Mouse (Mus musculus): ENCODE measurements at regions not wholly inside any gene's neighbourhood (a gene's known extent, or its start where the extent isn't known, plus 50 kb on each side); places are given as distances from the start of the nearest gene placed in this dataset.
"Not testable (repeated sequence)": the region's sequence is repeated elsewhere in the genome, so short reads cannot be mapped to it uniquely, and the experiment has no call there.

DNA sequence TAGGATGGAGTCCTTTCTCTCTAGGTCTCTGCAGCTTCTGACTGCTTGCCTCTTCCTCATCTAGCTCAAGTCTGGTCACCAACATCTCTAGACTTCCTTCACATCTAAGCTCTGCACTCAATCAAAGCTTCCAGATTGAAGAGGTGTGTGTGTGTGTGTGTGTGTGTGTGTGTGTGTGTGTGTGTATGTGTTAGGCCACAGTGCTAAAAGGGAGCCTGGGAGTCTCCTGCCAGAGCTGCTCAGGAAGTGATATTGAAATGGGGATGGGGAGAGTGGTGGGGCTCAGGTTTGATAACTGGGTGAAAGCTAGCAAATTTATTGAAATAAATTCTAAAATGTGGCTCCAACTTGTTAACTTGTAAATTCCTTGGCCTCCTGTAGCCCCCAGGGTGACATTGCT, 73.3 kb downstream of the Gm31371 start:
- not testable (repeated sequence) for H3K9ac ChIP-seq (replicated peaks)

DNA sequence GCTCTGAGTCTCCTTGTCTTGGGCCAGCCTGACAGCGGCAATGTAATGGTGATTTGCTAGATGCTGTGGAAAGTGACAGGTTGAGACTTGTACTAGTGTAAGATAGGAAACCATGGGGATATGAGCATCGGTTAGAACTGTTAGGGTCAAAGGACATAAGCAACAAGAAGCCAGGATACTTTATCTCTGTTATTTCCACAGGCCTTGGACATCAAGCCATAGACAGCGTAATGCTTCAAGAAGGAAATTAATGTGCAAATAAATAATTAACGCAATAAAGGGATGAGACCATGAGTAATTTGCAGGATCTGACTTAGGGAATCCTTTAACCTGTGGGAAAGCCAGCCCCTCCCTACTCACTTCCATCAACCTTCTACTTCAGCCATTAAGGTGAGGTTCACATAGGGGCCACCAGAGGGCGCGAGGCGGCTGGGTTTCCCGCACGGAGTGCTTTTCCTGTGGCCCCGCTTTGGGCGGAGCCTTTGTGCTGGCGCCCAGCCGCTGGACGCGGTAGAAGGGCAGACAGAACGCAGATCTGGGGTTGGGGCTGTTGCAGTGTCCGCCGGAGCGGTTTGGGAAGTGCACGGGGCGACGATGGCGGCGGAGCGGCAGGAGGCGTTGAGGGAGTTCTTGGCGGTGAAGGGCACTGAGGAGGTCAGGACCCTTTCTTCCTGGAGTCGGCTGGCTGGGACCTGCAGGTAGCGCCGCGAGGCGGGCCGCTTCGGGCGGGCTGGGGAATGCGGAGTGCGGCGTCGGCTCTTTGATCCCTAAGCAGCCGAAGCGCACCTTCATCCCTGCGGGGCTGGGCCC, 76.5 kb downstream of the Gm31371 start:
- peaks cover 33% of the 10 kb centered on the region for H3K9me3 ChIP-seq
- 6% methylated on average over 41 of the region's 42 CpGs for WGBS
- peak overlapping the region; percentile 74 for H3K9ac ChIP-seq (replicated peaks)
- H3K27me3 ChIP-seq: no peaks in the 10 kb centered on the region
- peak; percentile 94 for ATAC-seq (ENCODE audit: insufficient number of reproducible peaks, insufficient read depth, low FRiP score, low TSS enrichment, low read depth)
- no peak overlapping the region for H3K27ac ChIP-seq
- H3K4me1 ChIP-seq (replicated peaks): no peaks in the 10 kb centered on the region
- H3K4me2 ChIP-seq: peak overlapping the region; percentile 68
- H3K4me3 ChIP-seq (replicated peaks): peak overlapping the region; percentile 51
- peaks cover 18% of the 10 kb centered on the region; the same call in 1 of the 2 replicates for H3K36me3 ChIP-seq

More for the DNA sequence above, 73.3 kb downstream of the Gm31371 start:
- ATAC-seq (ENCODE audit: insufficient number of reproducible peaks, insufficient read depth, low FRiP score, low TSS enrichment, low read depth); H3K4me2 ChIP-seq; H3K4me3 ChIP-seq (replicated peaks); H3K27ac ChIP-seq; H3K36me3 ChIP-seq; H3K27me3 ChIP-seq; H3K4me1 ChIP-seq (replicated peaks): not testable (repeated sequence)
- peaks cover 20% of the 10 kb centered on the region for H3K9me3 ChIP-seq

DNA sequence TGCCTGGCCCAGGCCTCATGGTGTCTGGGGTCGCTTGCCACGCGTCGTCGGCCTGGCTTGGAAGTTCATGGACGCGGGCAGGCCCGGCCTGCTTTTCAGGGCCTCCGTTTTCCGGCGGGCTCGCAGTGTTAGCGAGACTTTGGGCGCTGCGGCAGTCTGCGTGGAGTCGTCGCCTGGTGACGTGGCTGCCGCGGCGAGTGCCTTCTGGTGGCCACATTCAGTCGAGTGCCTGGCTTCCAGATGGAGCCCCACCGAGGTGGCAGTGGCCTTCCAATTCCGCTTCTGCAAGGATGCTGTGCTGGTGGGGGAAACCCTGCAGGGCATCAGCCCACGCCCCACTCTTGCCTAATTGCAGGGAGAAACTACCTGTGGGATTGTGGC, 77.1 kb downstream of the Gm31371 start:
- H3K27ac ChIP-seq; ATAC-seq (ENCODE audit: insufficient number of reproducible peaks, insufficient read depth, low FRiP score, low TSS enrichment, low read depth); H3K27me3 ChIP-seq; H3K4me1 ChIP-seq (replicated peaks): not testable (repeated sequence)
- WGBS: 15% methylated on average over 26 of the region's 26 CpGs
- peak overlapping the region; percentile 68 for H3K4me2 ChIP-seq
- peak overlapping the region; percentile 74 for H3K9ac ChIP-seq (replicated peaks)
- peaks cover 33% of the 10 kb centered on the region for H3K9me3 ChIP-seq
- H3K4me3 ChIP-seq (replicated peaks): peak overlapping the region; percentile 51
- peaks cover 18% of the 10 kb centered on the region; the same call in 1 of the 2 replicates for H3K36me3 ChIP-seq

DNA sequence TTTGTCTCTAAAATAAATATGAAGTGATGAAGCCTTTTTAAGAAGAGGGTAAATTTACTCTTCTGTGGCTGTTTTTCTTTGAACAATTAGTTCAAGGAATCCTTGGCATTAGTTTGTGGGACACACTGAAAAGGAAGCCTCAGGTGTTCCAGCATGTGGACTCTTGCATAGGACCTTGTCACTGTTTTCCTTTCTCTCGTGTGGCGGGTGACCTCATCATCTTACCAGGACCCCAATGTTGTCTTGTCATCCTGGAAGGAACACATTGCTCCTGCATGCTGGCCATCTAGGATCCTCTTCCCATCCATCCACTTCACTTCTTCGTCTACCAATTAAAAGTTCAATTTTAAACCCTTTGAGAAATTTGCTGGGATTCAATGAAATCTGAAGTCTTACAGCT, 104.9 kb downstream of the Gm31371 start:
- 86% methylated on average over 3 of the region's 3 CpGs for WGBS
- not testable (repeated sequence) for H3K4me2 ChIP-seq; H3K9ac ChIP-seq (replicated peaks); H3K9me3 ChIP-seq; H3K27me3 ChIP-seq; ATAC-seq (ENCODE audit: insufficient number of reproducible peaks, insufficient read depth, low FRiP score, low TSS enrichment, low read depth); H3K4me3 ChIP-seq (replicated peaks); H3K4me1 ChIP-seq (replicated peaks); H3K27ac ChIP-seq
- peaks cover 11% of the 10 kb centered on the region for H3K36me3 ChIP-seq

DNA sequence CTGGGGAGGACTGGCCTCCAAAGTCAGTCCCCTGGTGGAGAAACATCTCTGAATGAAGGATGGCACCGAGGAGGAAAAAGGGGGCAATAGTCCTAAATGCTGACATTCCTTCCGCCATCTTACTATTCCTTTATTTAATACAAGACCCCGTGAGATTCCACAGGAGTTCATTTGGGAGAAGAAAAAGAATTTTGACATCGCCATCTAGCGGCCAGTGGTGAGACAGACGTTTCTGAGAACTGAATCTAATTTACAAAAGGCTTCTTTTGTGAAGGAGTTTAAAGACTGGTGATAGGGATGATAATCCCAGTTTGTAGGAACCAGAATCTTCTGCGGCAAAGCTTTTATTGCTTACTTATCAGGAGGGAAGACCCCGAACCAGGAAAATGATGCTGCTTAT, 107.8 kb downstream of the Gm31371 start:
- 69% methylated on average over 8 of the region's 8 CpGs for WGBS
- ATAC-seq (ENCODE audit: insufficient number of reproducible peaks, insufficient read depth, low FRiP score, low TSS enrichment, low read depth); H3K27ac ChIP-seq; H3K9me3 ChIP-seq; H3K27me3 ChIP-seq; H3K4me1 ChIP-seq (replicated peaks); H3K4me3 ChIP-seq (replicated peaks); H3K9ac ChIP-seq (replicated peaks); H3K4me2 ChIP-seq: not testable (repeated sequence)
- peaks cover 22% of the 10 kb centered on the region for H3K36me3 ChIP-seq

DNA sequence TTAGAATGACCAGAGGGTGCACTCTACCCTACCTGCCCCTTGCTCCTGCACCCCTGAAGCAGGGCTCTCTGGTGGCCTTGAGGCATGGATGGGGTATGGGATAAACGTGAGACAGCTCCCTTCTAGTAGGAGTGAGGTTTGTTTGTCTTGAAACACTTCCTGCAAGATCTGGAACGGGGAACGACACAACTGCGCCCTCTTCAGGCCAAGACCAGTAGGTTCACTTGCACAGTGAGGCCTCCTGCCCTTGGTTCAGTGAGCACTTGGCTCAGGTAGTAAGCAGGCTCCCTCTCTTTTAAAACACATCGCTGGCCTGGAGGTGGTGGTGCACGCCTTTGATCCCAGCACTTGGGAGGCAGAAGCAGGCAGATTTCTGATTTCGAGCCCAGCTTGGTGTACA, 110.1 kb downstream of the Gm31371 start:
- H3K9ac ChIP-seq (replicated peaks); ATAC-seq (ENCODE audit: insufficient number of reproducible peaks, insufficient read depth, low FRiP score, low TSS enrichment, low read depth); H3K4me1 ChIP-seq (replicated peaks); H3K27me3 ChIP-seq; H3K27ac ChIP-seq; H3K4me2 ChIP-seq; H3K9me3 ChIP-seq; H3K4me3 ChIP-seq (replicated peaks): not testable (repeated sequence)
- peaks cover 22% of the 10 kb centered on the region for H3K36me3 ChIP-seq
- WGBS: 77% methylated on average over 7 of the region's 7 CpGs

DNA sequence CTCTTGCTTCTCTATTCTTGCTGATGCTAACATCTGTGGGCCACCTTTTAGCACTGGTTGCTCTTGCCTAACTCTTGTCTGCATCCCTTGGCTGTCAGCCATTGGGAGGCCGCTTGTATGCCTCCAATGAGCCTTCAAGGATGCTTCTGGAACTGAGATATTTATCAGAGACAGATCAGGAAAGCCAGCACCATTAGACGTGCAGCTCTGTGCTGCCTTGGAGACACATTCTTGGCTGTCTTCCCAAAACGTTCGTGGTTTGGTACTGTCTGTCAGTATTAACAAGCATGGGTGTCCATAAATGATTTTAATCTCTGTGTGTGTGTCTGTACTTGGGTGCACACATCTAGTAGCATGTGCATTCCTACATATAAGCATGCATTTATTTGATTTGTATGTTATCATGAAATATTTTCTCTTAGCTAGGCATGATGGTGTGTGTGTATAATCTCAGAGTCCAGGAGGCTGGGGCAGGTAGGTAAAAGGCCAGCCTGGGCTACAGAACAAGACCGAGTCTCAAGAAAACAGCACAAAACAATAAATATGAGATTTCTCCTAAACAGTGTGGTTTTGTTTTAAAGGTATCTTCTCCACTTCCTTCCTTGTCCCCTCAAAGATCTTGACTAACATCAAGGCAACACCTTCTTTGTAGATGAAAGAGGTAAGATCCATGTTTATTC, 111.4 kb downstream of the Gm31371 start:
- 83% methylated on average over 5 of the region's 5 CpGs for WGBS
- H3K9ac ChIP-seq (replicated peaks); H3K4me2 ChIP-seq; H3K4me1 ChIP-seq (replicated peaks); ATAC-seq (ENCODE audit: insufficient number of reproducible peaks, insufficient read depth, low FRiP score, low TSS enrichment, low read depth); H3K27ac ChIP-seq; H3K27me3 ChIP-seq; H3K4me3 ChIP-seq (replicated peaks); H3K9me3 ChIP-seq: not testable (repeated sequence)
- H3K36me3 ChIP-seq: peaks cover 19% of the 10 kb centered on the region

DNA sequence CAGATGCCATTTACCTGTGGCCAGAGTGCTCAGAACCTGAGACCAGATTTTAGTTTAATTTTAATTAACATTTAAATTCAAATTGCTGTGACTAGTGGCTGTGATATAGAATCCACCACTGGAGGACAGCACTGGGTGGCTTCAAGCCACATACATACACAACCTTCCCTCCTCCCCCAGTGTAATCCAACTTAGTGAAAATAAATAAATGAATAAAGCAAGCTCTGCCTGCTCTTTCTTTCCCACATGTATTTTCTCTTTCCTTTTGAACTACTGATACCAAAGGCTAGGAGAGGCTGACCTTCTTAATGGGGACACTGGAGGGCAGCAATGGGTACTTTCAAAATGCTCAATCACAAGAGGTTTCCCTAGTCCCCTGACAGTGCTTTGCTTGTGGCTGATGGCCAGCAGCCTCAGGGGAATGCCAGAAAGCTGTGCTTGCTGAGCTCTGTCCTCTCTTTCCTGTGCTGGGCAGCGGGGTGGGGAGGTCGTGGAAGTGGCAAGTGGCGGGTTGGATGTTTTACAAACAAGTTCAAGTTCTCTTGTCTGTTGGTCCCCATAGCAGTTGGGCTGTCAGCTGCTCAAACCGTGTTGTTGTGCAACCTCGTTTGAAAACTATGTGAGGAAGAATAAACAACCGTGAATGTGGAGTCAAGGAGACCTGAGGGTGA, 112.4 kb downstream of the Gm31371 start:
- 92% methylated on average over 6 of the region's 6 CpGs for WGBS
- ATAC-seq (ENCODE audit: insufficient number of reproducible peaks, insufficient read depth, low FRiP score, low TSS enrichment, low read depth); H3K27me3 ChIP-seq; H3K4me2 ChIP-seq; H3K27ac ChIP-seq; H3K4me3 ChIP-seq (replicated peaks); H3K9me3 ChIP-seq; H3K9ac ChIP-seq (replicated peaks); H3K4me1 ChIP-seq (replicated peaks): not testable (repeated sequence)
- H3K36me3 ChIP-seq: peaks cover 19% of the 10 kb centered on the region

DNA sequence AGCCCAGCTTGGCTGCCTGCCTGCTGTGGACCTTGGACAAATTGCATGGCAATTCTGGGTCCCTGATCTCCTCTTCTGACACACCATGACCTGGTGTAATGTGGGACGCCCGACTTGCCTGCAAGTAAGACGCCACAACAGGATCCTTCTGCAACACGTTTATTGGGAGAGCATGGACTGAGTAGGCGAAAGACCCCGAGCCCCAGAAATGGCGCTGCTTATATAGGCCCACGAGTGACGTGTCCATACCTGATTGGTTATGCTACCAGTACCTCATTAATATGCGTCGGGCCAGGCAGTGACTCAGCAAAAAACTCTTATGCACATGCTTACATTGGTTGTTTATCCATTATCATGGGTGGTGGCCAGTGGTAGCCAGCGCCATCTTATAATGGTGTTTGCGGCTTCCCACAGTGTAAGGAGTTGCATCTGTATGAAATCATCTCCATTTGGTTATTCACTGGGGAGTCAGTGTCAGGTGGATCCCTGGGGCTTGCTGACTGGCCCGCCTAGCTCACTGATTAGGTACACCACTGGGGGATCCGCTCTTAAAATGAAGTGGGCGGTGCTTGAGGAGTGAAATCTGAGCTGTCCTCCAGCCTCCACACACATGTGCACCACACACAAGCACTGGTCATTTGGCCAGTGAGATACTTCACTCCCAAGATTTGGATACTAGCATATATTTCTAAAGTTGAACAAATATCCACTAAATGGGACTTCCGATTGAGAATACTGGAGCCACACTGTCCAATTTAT, 113.1 kb downstream of the Gm31371 start:
- ATAC-seq (ENCODE audit: insufficient number of reproducible peaks, insufficient read depth, low FRiP score, low TSS enrichment, low read depth); H3K4me3 ChIP-seq (replicated peaks); H3K9me3 ChIP-seq; H3K9ac ChIP-seq (replicated peaks); H3K4me2 ChIP-seq; H3K27ac ChIP-seq; H3K4me1 ChIP-seq (replicated peaks); H3K27me3 ChIP-seq: not testable (repeated sequence)
- H3K36me3 ChIP-seq: peaks cover 19% of the 10 kb centered on the region
- WGBS: 87% methylated on average over 17 of the region's 17 CpGs

DNA sequence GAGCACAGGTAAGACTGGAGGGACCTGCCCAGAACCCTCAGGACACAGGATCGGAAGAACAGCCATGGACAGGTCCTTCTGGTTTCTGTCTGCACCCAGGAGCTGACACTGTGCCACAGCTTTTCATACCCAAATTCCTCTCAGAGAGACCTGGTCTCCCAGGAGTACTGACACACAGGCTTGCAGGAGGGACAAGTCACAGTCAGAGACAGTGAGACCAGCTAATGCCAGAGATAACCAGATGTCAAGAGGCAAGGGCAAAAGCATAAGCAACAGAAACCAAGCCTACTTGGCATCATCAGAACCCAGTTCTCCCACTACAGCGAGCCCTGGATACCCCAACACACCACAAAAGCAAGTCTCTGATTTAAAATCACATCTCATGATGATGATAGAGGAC, 122.3 kb downstream of the Gm31371 start:
- H3K4me3 ChIP-seq (replicated peaks); H3K9me3 ChIP-seq; H3K4me1 ChIP-seq (replicated peaks); H3K27ac ChIP-seq; H3K36me3 ChIP-seq; H3K27me3 ChIP-seq; ATAC-seq (ENCODE audit: insufficient number of reproducible peaks, insufficient read depth, low FRiP score, low TSS enrichment, low read depth); H3K9ac ChIP-seq (replicated peaks); H3K4me2 ChIP-seq: not testable (repeated sequence)
- WGBS: 86% methylated on average over 1 of the region's 2 CpGs

DNA sequence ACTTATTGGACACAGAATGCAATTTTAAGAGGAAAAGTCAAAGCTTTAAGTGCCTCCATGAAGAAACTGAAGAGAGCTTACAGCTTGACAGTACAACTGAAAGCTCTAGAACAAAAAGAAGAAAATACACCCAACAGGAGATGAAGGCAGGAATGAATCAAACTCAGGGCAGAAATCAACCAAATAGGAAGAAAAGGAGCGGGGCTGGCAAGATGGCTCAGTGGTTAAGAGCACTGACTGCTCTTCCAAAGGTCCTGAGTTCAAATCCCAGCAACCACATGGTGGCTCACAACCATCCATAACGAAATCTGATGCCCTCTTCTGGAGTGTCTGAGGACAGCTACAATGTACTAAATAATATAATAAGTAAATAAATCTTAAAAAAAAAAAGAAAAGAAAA, 124.8 kb downstream of the Gm31371 start:
- H3K36me3 ChIP-seq; H3K4me3 ChIP-seq (replicated peaks); H3K27ac ChIP-seq; H3K9ac ChIP-seq (replicated peaks); H3K4me1 ChIP-seq (replicated peaks); H3K9me3 ChIP-seq; ATAC-seq (ENCODE audit: insufficient number of reproducible peaks, insufficient read depth, low FRiP score, low TSS enrichment, low read depth); H3K27me3 ChIP-seq; H3K4me2 ChIP-seq: not testable (repeated sequence)
- 65% methylated on average over 2 of the region's 2 CpGs for WGBS
